Mouse (Mus musculus): ENCODE measurements at regions not wholly inside any gene's neighbourhood (a gene's known extent, or its start where the extent isn't known, plus 50 kb on each side); places are given as distances from the start of the nearest gene placed in this dataset.

DNA sequence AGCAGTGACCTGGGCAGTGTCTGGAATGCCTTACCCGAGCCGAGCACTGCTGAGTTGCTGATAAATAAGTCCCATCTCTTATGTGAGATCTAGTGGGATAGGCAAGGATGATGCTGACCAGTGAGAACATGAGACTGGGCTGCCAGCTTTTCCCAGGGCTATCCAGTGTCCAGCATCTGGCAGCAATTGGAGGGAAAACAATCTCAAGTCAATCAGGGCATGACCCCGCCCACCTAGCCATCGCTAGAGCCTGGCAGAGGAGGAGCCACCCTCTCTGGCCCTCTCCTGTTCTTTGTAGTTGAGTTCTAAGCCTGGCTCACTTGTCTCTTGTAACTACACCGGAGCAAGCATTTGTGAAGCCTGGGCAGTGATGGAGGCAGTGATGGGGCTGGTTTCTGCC lies 56.2 kb upstream of the Palm2 start:
- TF ChIP-seq CTCF (IDR thresholded peaks at IDR 0.05): no peak
- TF ChIP-seq EP300 (IDR thresholded peaks at IDR 0.05): no peak
